Mouse (Mus musculus): ENCODE results near the gene Npas2.

The Npas2 gene

DNA sequence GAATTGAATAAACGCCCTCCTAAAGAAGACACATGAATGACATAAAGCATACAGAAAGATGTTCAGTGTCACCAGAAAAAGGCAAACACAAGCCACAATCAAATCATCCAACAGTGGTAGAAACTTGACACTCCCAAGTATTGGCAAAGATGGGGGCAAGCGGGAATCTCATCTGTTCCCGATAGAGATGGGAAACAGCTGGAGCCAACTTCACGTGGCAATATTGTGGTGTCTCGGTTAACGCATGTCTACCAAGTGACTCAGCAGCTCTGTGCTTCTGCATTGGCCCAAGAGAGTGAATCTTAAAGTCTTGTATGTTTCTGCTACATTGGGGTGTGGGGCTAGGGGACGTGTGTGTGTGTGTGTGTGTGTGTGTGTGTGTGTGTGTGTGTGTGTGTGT is 89.8 kb downstream of the Npas2 start:
- no peak for DNase-seq (ENCODE audit: low spot score in 2 of 2)

DNA sequence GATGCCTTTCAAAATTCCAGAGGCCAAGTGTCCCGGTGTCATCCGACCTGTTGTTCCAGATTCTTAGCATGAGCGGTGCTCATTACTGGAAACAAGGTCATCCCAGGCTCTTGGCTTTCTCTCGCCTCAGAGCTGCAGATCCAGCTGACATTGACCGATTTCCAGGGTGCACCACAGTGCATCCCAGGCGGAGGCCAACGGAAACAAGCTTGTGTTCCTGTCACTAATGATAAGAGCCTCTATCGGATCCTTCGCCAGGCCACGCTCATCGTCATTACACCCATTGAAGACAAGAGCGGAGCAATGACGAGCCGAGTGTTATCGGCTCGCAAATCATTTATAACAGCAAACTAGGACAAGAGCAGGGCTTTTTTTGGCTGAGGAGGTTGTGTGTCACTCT is 91.3 kb downstream of the Npas2 start:
- no peak for DNase-seq (ENCODE audit: low spot score in 2 of 2)

DNA sequence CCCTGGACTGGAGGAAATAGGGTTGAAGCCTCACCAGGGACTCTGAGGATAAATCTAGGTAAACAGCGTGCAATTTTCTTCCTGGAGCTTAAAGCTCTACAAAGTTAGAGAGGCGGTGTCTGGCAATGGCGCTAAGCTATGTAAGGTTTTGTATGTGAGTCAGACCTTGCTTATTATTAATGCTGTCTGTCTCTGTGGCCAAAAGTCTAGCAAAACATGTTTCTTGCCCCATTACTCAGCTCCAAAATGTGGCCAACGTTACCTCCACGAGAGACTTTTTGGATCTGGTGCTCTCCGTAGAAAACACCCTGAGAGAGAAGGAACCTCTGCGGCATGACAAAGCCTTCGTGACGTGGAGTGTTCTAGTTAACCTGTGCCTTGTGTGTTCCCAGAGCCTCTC is 93.5 kb downstream of the Npas2 start:
- no peak for DNase-seq (ENCODE audit: low spot score in 2 of 2)

DNA sequence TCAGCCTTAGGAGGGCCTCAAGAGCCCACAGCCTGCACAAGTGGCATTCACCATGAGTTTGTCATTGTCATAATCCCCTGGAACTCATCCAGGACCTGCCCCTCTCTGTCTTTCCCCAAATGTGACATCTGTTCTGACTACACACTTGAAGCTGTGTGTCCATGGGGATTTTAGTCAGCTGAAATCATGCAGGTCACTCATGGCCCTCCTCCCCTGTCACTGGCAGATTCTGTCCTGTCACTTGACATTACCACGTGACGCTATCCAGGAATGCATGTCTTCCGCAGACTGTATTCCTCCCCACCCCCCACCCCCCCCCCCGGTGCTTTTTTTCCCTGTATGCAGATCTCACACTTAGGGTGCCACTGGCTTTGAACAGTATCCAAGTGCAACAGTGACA is 94.3 kb downstream of the Npas2 start:
- DNase-seq (ENCODE audit: low spot score in 2 of 2), result no peak

DNA sequence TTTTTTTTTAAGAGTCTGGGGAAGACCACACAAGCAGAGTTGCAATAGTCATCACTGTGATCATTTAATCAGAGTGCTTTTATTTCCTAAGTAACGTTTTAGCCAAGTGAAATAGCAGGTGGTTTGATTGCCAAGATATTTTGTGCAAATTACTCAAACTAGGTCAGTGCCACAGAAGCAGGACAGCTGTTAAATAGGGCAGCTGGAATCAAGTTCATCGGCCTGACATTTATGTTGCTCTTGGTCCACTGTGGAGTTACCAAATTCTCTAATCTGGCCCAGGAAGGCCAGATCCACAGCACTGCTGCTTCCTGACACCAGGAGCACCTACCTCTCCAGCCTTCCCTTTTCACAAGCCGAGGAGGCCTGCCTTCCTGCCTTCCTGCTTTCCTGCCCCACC is 94.9 kb downstream of the Npas2 start:
- DNase-seq (ENCODE audit: low spot score in 2 of 2), result no peak

- DNase-seq (ENCODE audit: low spot score in 2 of 2), result no peak
These were observed 98.5 kb downstream of the Npas2 start for GRCm38 (mm10) chr1:39292001-39292400.

DNA sequence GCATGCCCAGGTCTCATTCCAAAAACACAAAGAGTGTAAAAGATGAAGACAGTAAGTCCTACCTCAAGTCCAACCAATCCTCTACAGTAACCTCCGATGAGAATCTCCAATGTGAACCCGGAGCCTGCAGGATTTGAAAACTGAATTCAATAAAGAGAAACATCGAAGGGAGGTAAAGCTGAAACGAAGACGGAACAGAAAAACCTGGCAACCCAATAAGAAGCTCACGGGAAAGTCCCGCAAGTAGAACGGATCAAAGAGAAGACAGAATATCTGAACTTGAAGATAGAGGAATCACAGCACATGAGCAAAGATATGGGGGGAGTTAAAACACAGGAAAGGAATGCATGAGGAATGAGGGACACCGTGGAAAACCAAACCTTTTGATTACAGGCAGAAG is 104.8 kb downstream of the Npas2 start:
- DNase-seq (ENCODE audit: low spot score in 2 of 2), result no peak

DNA sequence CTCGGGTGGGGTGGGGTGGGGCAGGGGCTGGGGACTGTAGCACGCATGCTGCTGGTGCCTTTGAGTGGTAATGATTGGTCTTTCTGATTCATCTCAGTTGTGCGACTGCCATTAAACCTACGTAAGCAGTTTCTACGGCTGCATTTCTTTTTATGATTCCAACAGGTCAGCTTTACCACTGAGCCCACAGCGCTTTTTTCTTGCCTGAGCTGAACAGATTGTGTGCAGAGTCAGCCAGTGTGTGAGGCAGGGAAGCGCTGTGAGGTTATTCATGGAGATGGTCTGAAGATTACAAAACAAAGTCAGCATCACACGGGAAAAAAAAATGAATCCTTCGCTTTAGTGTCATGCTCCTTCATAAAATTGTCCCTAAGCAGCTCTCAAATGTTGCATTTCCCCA is 106.7 kb downstream of the Npas2 start:
- DNase-seq (ENCODE audit: low spot score in 2 of 2), result no peak

- no peak for DNase-seq (ENCODE audit: low spot score in 2 of 2)
These were observed 107.1 kb downstream of the Npas2 start for GRCm38 (mm10) chr1:39300676-39301075.

DNA sequence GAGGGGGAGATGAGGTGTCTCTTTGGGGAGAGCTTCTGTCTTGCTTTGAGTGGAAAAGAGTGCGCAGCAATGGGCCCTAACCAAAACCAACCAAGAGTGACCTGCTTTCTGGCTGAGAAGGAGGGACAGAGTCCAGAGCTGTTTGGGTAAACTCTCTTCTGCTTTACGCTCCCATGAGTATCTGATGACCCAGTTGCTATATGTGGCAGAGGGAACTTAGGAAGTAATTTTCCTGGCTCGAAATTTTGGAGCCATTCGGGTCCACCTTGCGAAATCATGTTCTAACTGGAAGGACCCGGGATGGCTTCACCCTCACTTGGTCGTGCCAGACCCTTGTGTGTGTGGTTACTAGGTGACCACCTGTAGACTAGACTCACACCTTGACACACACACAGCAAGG is 108.7 kb downstream of the Npas2 start:
- DNase-seq (ENCODE audit: low spot score in 2 of 2), result no peak

DNA sequence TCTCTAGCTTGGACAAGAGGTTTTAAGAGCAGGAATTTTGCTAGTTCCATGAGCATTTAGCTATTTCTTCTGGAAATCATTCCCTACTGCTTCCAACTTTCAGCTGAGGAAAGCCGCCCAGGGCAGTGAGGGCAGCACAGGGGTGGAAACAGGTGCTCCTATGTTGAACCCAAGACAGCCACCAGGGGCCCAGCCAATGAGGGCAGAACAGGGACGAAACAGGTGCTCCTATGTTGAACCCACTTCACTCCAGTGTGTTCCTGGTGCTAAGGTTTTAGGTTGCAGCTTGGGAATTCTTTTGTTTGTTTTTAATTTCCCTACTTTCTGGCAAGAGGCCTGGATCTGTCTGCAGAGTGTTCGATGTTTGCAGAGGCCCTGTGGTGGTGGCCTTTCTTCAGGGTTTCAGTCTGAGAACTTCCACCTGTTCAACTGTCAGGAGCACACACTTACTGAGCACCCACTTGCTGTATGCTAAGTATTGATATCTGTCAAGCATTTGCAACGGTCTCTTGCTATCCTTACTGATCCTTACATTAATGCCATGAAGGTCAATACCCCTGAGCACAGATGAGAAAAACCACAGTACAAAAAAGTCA is 109.6 kb downstream of the Npas2 start:
- no peak for DNase-seq (ENCODE audit: low spot score in 2 of 2)

DNA sequence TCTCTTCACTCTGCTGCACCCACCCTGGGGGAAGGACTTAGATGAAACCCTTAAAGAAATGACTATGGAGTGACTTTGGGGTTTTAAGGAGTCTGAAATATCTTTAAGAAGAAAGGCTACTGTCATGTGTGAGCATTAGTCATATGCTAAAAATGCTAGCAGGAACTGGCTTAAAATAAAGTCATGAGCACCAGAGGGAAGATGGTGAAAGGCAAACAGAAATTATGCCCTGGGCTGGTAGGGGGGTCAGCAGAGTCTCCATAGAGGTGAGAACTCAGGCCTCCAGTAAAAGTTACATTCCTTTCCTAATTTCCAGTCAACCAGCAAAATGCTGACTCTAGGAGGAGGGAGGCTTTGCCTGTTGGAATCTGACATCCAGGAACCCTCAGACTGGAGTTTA is 113.8 kb downstream of the Npas2 start:
- DNase-seq (ENCODE audit: low spot score in 2 of 2), result no peak

- DNase-seq (ENCODE audit: low spot score in 2 of 2), result no peak
These were observed 114.4 kb downstream of the Npas2 start for GRCm38 (mm10) chr1:39307971-39308370.

- DNase-seq (ENCODE audit: low spot score in 2 of 2), result no peak
These were observed 116.0 kb downstream of the Npas2 start for GRCm38 (mm10) chr1:39309548-39309947.

DNA sequence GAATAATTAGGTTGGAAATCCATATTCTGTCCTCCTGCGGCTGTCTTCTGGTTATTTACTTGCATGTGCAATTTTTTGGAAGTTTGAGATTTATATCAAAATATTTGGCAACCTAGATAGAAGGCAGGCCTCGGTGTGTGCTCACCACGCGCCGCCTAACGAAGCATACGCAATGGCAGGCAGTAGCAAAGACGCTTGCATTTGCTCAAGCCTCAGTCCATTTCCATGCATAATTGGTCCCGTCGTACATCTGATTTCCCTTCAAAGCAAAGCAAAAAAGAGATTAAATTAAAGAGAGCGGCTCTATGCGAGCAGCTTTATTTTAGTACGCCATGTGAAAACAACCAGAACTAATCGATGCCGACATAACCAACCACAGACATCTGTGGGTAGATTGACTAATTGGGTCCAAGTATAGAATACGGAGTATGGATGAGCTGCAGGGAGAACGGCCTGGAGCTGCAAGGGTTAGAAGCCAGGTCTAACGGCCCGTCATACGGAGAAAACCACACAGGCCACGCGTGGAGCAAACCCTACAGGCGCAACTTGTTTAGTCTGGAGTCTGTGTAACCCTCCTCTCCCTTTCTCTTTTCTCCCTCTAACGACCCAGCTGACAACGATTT is 118.9 kb downstream of the Npas2 start:
- DNase-seq (ENCODE audit: low spot score in 2 of 2), result no peak

GRCm38 (mm10) chr1:39313352-39314245 is 120.1 kb downstream of the Npas2 start:
- no peak for DNase-seq (ENCODE audit: low spot score in 2 of 2)

GRCm38 (mm10) chr1:39317935-39318334 is 124.4 kb downstream of the Npas2 start:
- no peak for DNase-seq (ENCODE audit: low spot score in 2 of 2)

- DNase-seq (ENCODE audit: low spot score in 2 of 2), result no peak
These were observed 125.3 kb downstream of the Npas2 start for GRCm38 (mm10) chr1:39318870-39319269.

- no peak for DNase-seq (ENCODE audit: low spot score in 2 of 2)
These were observed 128.4 kb downstream of the Npas2 start for GRCm38 (mm10) chr1:39321954-39322353.

GRCm38 (mm10) chr1:39325228-39325627 is 131.7 kb downstream of the Npas2 start:
- no peak for DNase-seq (ENCODE audit: low spot score in 2 of 2)

- no peak for DNase-seq (ENCODE audit: low spot score in 2 of 2)
These were observed 134.0 kb downstream of the Npas2 start for GRCm38 (mm10) chr1:39327546-39327945.

GRCm38 (mm10) chr1:39330857-39331594 is 137.5 kb downstream of the Npas2 start:
- no peak for DNase-seq (ENCODE audit: low spot score in 2 of 2)
